Mouse (Mus musculus) neural tube, embryonic 15.5 days (tissue): Measurements from ENCODE around the gene Cd2ap. TPM values are rescaled to one million over a fixed set of nuclear protein-coding genes. Genes with fewer than 3 reads are reported as not detected.

ENCODE experiments used
- ATAC-seq: fragments of 200-750 bp; cut with Nextera tagmentation; 2 replicates; pipeline ENCODE4 v1.8.0; 2017; ENCODE audit warnings: mild to moderate bottlenecking, moderate TSS enrichment, moderate library complexity; ENCODE audit not compliant: low FRiP score
- H3K27ac ChIP-seq: fragments of 300-500 bp; sonication (generic); replicated peaks from 2 replicates; pipeline ENCODE4 v1.5.1; 2015; ENCODE audit warnings: mild to moderate bottlenecking, inconsistent platforms
- H3K27me3 ChIP-seq: fragments of 300-500 bp; sonication (generic); replicated peaks from 2 replicates; pipeline ENCODE4 v1.6.1; 2015; ENCODE audit warnings: inconsistent platforms
- H3K36me3 ChIP-seq: fragments of 300-500 bp; sonication (generic); 2 replicates; pipeline ENCODE4 v1.6.1; 2015; ENCODE audit warnings: inconsistent platforms
- H3K4me1 ChIP-seq: fragments of 300-500 bp; sonication (generic); 2 replicates; pipeline ENCODE4 v1.6.1; 2015; ENCODE audit warnings: inconsistent platforms
- H3K4me2 ChIP-seq: fragments of 300-500 bp; sonication (generic); 2 replicates; pipeline ENCODE4 v1.6.1; 2015; ENCODE audit warnings: inconsistent platforms, mild to moderate bottlenecking, moderate library complexity
- H3K4me3 ChIP-seq: fragments of 300-500 bp; sonication (generic); replicated peaks from 2 replicates; pipeline ENCODE4 v1.5.1; 2015; ENCODE audit warnings: mild to moderate bottlenecking, inconsistent platforms
- H3K9ac ChIP-seq: fragments of 300-500 bp; sonication (generic); replicated peaks from 2 replicates; pipeline ENCODE4 v1.6.1; 2015; ENCODE audit warnings: mild to moderate bottlenecking, inconsistent platforms
- H3K9me3 ChIP-seq: fragments of 300-500 bp; sonication (generic); replicated peaks from 2 replicates; pipeline ENCODE4 v1.6.1; 2016; ENCODE audit warnings: inconsistent platforms
- WGBS: fragments of 180-500 bp; shearing (Covaris S2); methylation state at CpG from one replicate; pipeline ENCODE4 v1.1.7; 2015; ENCODE audit warnings: mixed read lengths; 5-methylcytosine and 5-hydroxymethylcytosine counted together
- polyA plus RNA-seq: library from polyadenylated mRNA; unstranded; fragments of >200 nt; fragmentation: Nextera tagmentation; extraction: Ambion mirVana; gene quantifications from 2 replicates; pipeline ENCODE4 v1.2.1, GENCODE M21; 2015

Cd2ap gene
- polyA plus RNA-seq, 1 experiment from 2014 or later, result 8.0 TPM

DNA sequence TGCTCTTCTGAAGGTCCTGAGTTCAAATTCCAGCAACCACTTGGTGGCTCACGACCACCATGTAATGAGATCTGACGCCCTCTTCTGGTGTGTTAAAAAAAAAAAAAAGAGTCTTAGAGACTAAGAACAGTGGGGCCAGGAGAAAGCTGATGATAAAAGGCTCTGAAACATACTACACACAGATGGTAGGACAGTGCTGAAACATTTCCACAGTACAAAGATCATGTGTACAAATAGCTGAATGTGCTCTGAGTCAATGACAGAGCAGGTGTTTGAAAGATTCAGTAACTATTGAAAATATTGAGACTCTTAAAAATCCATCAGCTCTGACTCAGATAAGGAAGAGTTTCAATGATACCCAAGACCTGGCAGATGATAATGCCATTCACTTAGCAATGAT is 29.4 kb downstream of the Cd2ap start:
- H3K27ac ChIP-seq, result no peak overlapping the region

GRCm38 (mm10) chr17:42837193-42837592 is 39.3 kb downstream of the Cd2ap start:
- no peak overlapping the region for H3K27ac ChIP-seq
- H3K9me3 ChIP-seq, result no peaks in the 10 kb centered on the region
- WGBS, result 97% methylated on average over 2 of the region's 2 CpGs
- H3K4me2 ChIP-seq, result no peak overlapping the region
- H3K27me3 ChIP-seq, result no peaks in the 10 kb centered on the region
- no peak for ATAC-seq
- H3K9ac ChIP-seq, result no peak overlapping the region
- H3K4me3 ChIP-seq, result no peak overlapping the region
- H3K4me1 ChIP-seq, result no peaks in the 10 kb centered on the region
- no peaks in the 10 kb centered on the region for H3K36me3 ChIP-seq

More for the DNA sequence above, 29.4 kb downstream of the Cd2ap start:
- WGBS, result 96% methylated on average over 2 of the region's 2 CpGs
- ATAC-seq, result no peak
- Histone ChIP-seq H3K36me3 (peaks cover 15% of the 10 kb centered on the region), H3K9ac (no peak overlapping the region), H3K9me3 (no peaks in the 10 kb centered on the region), H3K4me3 (no peak overlapping the region), H3K4me2 (no peak overlapping the region), H3K27me3 (no peaks in the 10 kb centered on the region), H3K4me1 (no peaks in the 10 kb centered on the region)

GRCm38 (mm10) chr17:42822787-42823186 is 53.7 kb downstream of the Cd2ap start:
- peaks cover 27% of the 10 kb centered on the region for H3K36me3 ChIP-seq
- no peaks in the 10 kb centered on the region for H3K9me3 ChIP-seq
- H3K4me3 ChIP-seq, result no peak overlapping the region
- H3K27ac ChIP-seq, result no peak overlapping the region
- no peak overlapping the region for H3K9ac ChIP-seq
- WGBS, result 94% methylated on average over 8 of the region's 8 CpGs
- no peak overlapping the region for H3K4me2 ChIP-seq
- no peaks in the 10 kb centered on the region for H3K27me3 ChIP-seq
- H3K4me1 ChIP-seq, result no peaks in the 10 kb centered on the region
- no peak for ATAC-seq

DNA sequence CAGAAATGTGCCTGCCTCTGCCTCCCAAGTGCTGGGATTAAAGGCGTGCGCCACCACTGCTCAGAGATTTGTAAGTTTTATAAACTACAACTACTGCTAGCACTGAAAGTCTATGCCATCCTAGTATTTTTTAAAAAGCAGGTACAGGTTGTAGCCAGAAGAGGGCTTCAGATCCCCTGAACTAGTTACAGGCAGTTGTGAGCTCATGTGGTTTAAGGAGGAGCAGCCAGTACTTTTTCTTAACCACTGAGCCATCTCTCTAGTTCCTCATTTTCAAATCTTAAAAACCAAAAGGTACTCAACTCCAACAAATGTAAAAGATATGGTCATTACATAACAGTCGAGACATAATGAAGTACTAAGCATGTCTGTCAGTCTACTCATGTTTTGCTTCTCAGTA is 61.1 kb downstream of the Cd2ap start:
- no peak overlapping the region for H3K27ac ChIP-seq
- H3K27me3 ChIP-seq, result no peaks in the 10 kb centered on the region
- 96% methylated on average over 3 of the region's 3 CpGs for WGBS
- no peaks in the 10 kb centered on the region for H3K4me1 ChIP-seq
- H3K36me3 ChIP-seq, result peaks cover 13% of the 10 kb centered on the region; the same call in 1 of the 2 replicates
- no peaks in the 10 kb centered on the region for H3K9me3 ChIP-seq
- no peak overlapping the region for H3K9ac ChIP-seq
- ATAC-seq, result no peak
- no peak overlapping the region for H3K4me2 ChIP-seq
- H3K4me3 ChIP-seq, result no peak overlapping the region

DNA sequence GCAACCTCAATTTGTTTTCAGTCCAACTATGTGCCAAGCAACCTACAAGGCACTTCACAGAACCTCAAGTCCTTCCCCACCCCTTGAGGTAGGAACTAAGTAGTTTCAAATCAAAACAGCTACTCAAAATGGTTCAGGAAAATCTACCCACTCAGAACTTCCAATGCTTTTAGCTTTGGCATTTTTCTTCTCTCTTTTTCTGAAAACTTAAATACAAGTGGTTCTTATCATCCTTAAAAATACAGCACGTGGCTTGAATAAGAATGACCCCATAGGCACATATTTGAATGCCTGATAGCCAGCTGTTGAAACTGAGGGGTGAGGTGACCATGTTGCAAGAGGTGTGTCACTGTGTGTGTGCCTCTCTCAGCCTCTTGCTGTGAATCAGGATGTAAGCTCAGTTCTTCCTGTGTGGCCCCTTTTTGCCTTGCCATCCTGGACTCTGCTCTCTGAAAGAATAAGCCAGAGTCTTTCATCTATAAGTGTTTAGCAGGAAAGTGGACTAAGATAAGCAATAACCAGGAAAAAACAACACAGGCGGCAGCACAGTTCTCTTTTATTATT is 84.0 kb downstream of the Cd2ap start:
- Histone ChIP-seq H3K4me1 (no peaks in the 10 kb centered on the region), H3K27me3 (no peaks in the 10 kb centered on the region), H3K4me2 (no peak overlapping the region), H3K27ac (no peak overlapping the region), H3K9me3 (no peaks in the 10 kb centered on the region), H3K36me3 (peaks cover 7% of the 10 kb centered on the region), H3K4me3 (no peak overlapping the region), H3K9ac (no peak overlapping the region)
- 93% methylated on average over 2 of the region's 2 CpGs for WGBS
- no peak for ATAC-seq

DNA sequence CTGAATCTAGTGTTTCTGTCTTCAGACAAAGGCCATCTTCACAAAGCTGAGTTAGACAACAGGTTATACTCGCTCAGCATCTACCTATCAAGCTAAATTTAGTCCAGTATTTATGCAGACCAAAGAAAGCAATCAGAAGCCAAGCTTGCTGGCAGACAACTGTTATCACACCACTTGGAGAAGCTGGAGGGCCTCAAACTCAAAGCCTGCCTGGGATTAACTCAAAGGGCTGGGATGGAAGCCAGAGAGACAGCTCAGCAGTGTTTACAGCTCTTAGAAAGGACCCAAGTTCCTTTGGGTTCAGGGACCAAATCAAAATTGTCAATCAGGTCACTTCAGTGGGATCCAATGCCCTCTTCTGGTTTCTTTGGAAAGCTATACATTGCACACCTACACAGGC is 85.7 kb downstream of the Cd2ap start:
- Histone ChIP-seq H3K27me3 (no peaks in the 10 kb centered on the region), H3K4me2 (no peak overlapping the region), H3K9me3 (no peaks in the 10 kb centered on the region), H3K27ac (no peak overlapping the region), H3K4me3 (no peak overlapping the region), H3K36me3 (no peaks in the 10 kb centered on the region; the same call in 1 of the 2 replicates), H3K4me1 (no peaks in the 10 kb centered on the region), H3K9ac (no peak overlapping the region)
- WGBS, result 87% methylated on average over 1 of the region's 1 CpGs
- ATAC-seq, result no peak

GRCm38 (mm10) chr17:42789723-42790122 is 86.7 kb downstream of the Cd2ap start:
- 77% methylated on average over 2 of the region's 2 CpGs for WGBS
- no peak overlapping the region for H3K9ac ChIP-seq
- H3K4me1 ChIP-seq, result no peaks in the 10 kb centered on the region
- H3K9me3 ChIP-seq, result no peaks in the 10 kb centered on the region
- no peak for ATAC-seq
- H3K27me3 ChIP-seq, result no peaks in the 10 kb centered on the region
- no peak overlapping the region for H3K27ac ChIP-seq
- no peak overlapping the region for H3K4me3 ChIP-seq
- H3K4me2 ChIP-seq, result no peak overlapping the region
- no peaks in the 10 kb centered on the region; the same call in 1 of the 2 replicates for H3K36me3 ChIP-seq

- no peaks in the 10 kb centered on the region for H3K9me3 ChIP-seq
- H3K27me3 ChIP-seq, result no peaks in the 10 kb centered on the region
- no peak overlapping the region for H3K9ac ChIP-seq
- no peak overlapping the region for H3K4me2 ChIP-seq
- H3K4me3 ChIP-seq, result no peak overlapping the region
- no peaks in the 10 kb centered on the region; the same call in 1 of the 2 replicates for H3K36me3 ChIP-seq
- no peaks in the 10 kb centered on the region for H3K4me1 ChIP-seq
- no peak; the same call in 1 of the 2 replicates for ATAC-seq
- H3K27ac ChIP-seq, result no peak overlapping the region
- WGBS, result 90% methylated on average over 5 of the region's 5 CpGs
Observed at GRCm38 (mm10) chr17:42788686-42789453, 87.6 kb downstream of the Cd2ap start.

- WGBS, result 59% methylated on average over 7 of the region's 7 CpGs
- peak; percentile 88 for ATAC-seq
- Histone ChIP-seq H3K4me3 (no peak overlapping the region), H3K4me2 (no peak overlapping the region), H3K4me1 (no peaks in the 10 kb centered on the region), H3K27me3 (no peaks in the 10 kb centered on the region), H3K36me3 (no peaks in the 10 kb centered on the region), H3K9me3 (no peaks in the 10 kb centered on the region), H3K27ac (no peak overlapping the region), H3K9ac (no peak overlapping the region)
Observed at GRCm38 (mm10) chr17:42782156-42782757, 94.2 kb downstream of the Cd2ap start.

- H3K4me1 ChIP-seq, result no peaks in the 10 kb centered on the region
- no peak for ATAC-seq
- no peak overlapping the region for H3K4me2 ChIP-seq
- no peak overlapping the region for H3K27ac ChIP-seq
- H3K27me3 ChIP-seq, result no peaks in the 10 kb centered on the region
- H3K4me3 ChIP-seq, result no peak overlapping the region
- H3K9ac ChIP-seq, result no peak overlapping the region
- H3K9me3 ChIP-seq, result no peaks in the 10 kb centered on the region
- no peaks in the 10 kb centered on the region for H3K36me3 ChIP-seq
- 69% methylated on average over 2 of the region's 2 CpGs for WGBS
Observed at GRCm38 (mm10) chr17:42753791-42754190, 122.7 kb downstream of the Cd2ap start.

DNA sequence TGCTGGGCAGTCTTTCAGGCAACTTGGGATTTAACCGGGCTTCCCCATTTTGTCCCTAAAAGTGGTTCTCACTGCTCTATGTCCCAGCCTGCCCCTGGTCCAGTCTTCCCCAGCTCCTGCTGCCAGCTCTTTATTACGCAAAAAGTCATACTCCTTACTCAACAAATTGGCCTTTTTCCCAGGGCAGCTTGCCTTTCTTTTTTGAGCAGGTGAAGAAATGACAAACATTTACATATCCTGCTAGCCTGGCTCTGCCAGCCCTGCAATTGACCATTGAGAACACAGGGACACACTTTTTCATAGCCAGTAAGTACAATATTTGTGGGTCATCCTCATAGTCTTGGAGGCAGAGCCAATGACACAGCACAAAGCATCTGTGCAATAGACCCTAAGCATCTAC is 124.3 kb downstream of the Cd2ap start:
- Histone ChIP-seq H3K9me3 (no peaks in the 10 kb centered on the region), H3K9ac (no peak overlapping the region), H3K4me3 (no peak overlapping the region), H3K36me3 (no peaks in the 10 kb centered on the region), H3K27me3 (no peaks in the 10 kb centered on the region), H3K4me1 (no peaks in the 10 kb centered on the region), H3K4me2 (no peak overlapping the region), H3K27ac (no peak overlapping the region)
- ATAC-seq, result no peak
- WGBS, result 86% methylated on average over 2 of the region's 2 CpGs
